Mouse (Mus musculus) embryo, embryonic 11 days (tissue): ENCODE data around the gene Pidd1.

Experiments
- DNase-seq: peaks from one replicate; pipeline ENCODE4 v3.0.0-alpha.2; 2015

The Pidd1 gene

GRCm38 (mm10) chr7:141472226-141472625, 28.4 kb upstream of the Pidd1 start:
- DNase-seq: no peak

- DNase-seq: no peak
Measured at GRCm38 (mm10) chr7:141471236-141471635, 27.4 kb upstream of the Pidd1 start.

- no peak for DNase-seq
Measured at GRCm38 (mm10) chr7:141470637-141470944, 26.8 kb upstream of the Pidd1 start.

- no peak for DNase-seq
Measured at GRCm38 (mm10) chr7:141469901-141470636, 26.2 kb upstream of the Pidd1 start.

- DNase-seq: no peak
Measured at GRCm38 (mm10) chr7:141469352-141469751, 25.5 kb upstream of the Pidd1 start.

- peak; percentile 86 for DNase-seq
Measured at GRCm38 (mm10) chr7:141468522-141469211, 24.8 kb upstream of the Pidd1 start.

GRCm38 (mm10) chr7:141468164-141468521, 24.3 kb upstream of the Pidd1 start:
- DNase-seq: peak; percentile 24

GRCm38 (mm10) chr7:141467230-141468030, 23.6 kb upstream of the Pidd1 start, which contains the start of gene Cd151:
Gene Cd151 (plus strand): TSS chr7:141467392.
- peak; percentile 93 for DNase-seq

- DNase-seq: no peak
Measured at GRCm38 (mm10) chr7:141466607-141467148, 22.9 kb upstream of the Pidd1 start.

- no peak for DNase-seq
Measured at GRCm38 (mm10) chr7:141466045-141466394, 22.2 kb upstream of the Pidd1 start.

GRCm38 (mm10) chr7:141465388-141466044, 21.7 kb upstream of the Pidd1 start:
- peak; percentile 22 for DNase-seq

GRCm38 (mm10) chr7:141464603-141465201, 20.9 kb upstream of the Pidd1 start:
- DNase-seq: peak; percentile 45

- no peak for DNase-seq
Measured at GRCm38 (mm10) chr7:141463824-141464602, 20.2 kb upstream of the Pidd1 start.

GRCm38 (mm10) chr7:141462333-141462821, 18.6 kb upstream of the Pidd1 start:
- DNase-seq: peak; percentile 11

- DNase-seq: peak; percentile 44
Measured at GRCm38 (mm10) chr7:141461521-141462332, 17.9 kb upstream of the Pidd1 start.

- DNase-seq: no peak
Measured at GRCm38 (mm10) chr7:141460391-141461113, 16.7 kb upstream of the Pidd1 start, which contains the start of gene Cracr2b. Gene Cracr2b (plus strand): TSS chr7:141461094.

GRCm38 (mm10) chr7:141460001-141460390, 16.2 kb upstream of the Pidd1 start:
- DNase-seq: no peak

GRCm38 (mm10) chr7:141459301-141459711, 15.5 kb upstream of the Pidd1 start:
- no peak for DNase-seq

- DNase-seq: no peak
Measured at GRCm38 (mm10) chr7:141458661-141459060, 14.8 kb upstream of the Pidd1 start.
